Mouse (Mus musculus) heart, postnatal 0 days (tissue): Measurements from ENCODE around the gene Irak4. TPM values are rescaled to one million over a fixed set of nuclear protein-coding genes. Genes with fewer than 3 reads are reported as not detected.

Experiments
- ATAC-seq: fragments of 200-750 bp; cut with Nextera tagmentation; 2 replicates; pipeline ENCODE4 v1.8.0; 2017; ENCODE audit warnings: low read depth, moderate number of reproducible peaks, moderate library complexity; ENCODE audit not compliant: insufficient read depth
- DNase-seq: peaks from one replicate; pipeline ENCODE4 v3.0.0-alpha.2; 2016; ENCODE audit warnings: low spot score
- H3K27ac ChIP-seq: fragments of 300-500 bp; sonication (generic); 2 replicates; pipeline ENCODE4 v1.5.1; 2014; ENCODE audit warnings: low read depth, mild to moderate bottlenecking
- H3K27me3 ChIP-seq: fragments of 300-500 bp; sonication (generic); 2 replicates; pipeline ENCODE4 v1.6.1; 2014; ENCODE audit warnings: low read length, mixed read lengths; ENCODE audit not compliant: control insufficient read depth, insufficient read depth
- H3K36me3 ChIP-seq: fragments of 300-500 bp; sonication (generic); replicated peaks from 2 replicates; pipeline ENCODE4 v1.6.1; 2014; ENCODE audit warnings: low read length, mixed read lengths; ENCODE audit not compliant: control insufficient read depth, insufficient read depth
- H3K4me1 ChIP-seq: fragments of 300-500 bp; sonication (generic); 2 replicates; pipeline ENCODE4 v1.6.1; 2014; ENCODE audit warnings: antibody characterized with exemption; ENCODE audit not compliant: control insufficient read depth, insufficient read depth
- H3K4me2 ChIP-seq: fragments of 300-500 bp; sonication (generic); 2 replicates; pipeline ENCODE4 v1.6.1; 2014; ENCODE audit warnings: low read depth, mild to moderate bottlenecking, low read length, moderate library complexity
- H3K4me3 ChIP-seq: fragments of 300-500 bp; sonication (generic); 2 replicates; pipeline ENCODE4 v1.5.1; 2014; ENCODE audit warnings: low read depth, low read length
- H3K9ac ChIP-seq: fragments of 300-500 bp; sonication (generic); replicated peaks from 2 replicates; pipeline ENCODE4 v1.6.1; 2014; ENCODE audit warnings: low read depth, low read length, mixed read lengths
- H3K9me3 ChIP-seq: fragments of 300-500 bp; sonication (generic); replicated peaks from 2 replicates; pipeline ENCODE4 v1.6.1; 2016; ENCODE audit warnings: low read length; ENCODE audit not compliant: control insufficient read depth
- CTCF ChIP-seq: IDR thresholded peaks from 2 replicates; pipeline ENCODE4 v1.5.1; 2016; ENCODE audit warnings: antibody characterized with exemption, control low read depth, low read depth
- EP300 ChIP-seq: IDR thresholded peaks from 2 replicates; pipeline ENCODE4 v1.6.1; 2016; ENCODE audit warnings: antibody characterized with exemption, low read depth
- WGBS: fragments of 180-500 bp; shearing (Covaris S2); extraction: QIAGEN DNeasy Blood & Tissue Kit; methylation state at CpG from one replicate; pipeline ENCODE4 v1.1.7; 2014; 5-methylcytosine and 5-hydroxymethylcytosine counted together
- polyA plus RNA-seq: library from polyadenylated mRNA; unstranded; fragments of >200 nt; fragmentation: Nextera tagmentation; extraction: Ambion mirVana; gene quantifications from 2 replicates; pipeline ENCODE4 v1.2.1, GENCODE M21; 2015
- total RNA-seq: library from RNA; depleted of rRNA; stranded (reverse); fragments of >200 nt; gene quantifications from 2 replicates; pipeline ENCODE4 v1.2.3, GENCODE M21; 2014; ENCODE audit warnings: low replicate concordance

Gene Irak4
- total and polyA plus RNA-seq, 2 experiments from 2014 or later: 3.2 to 5.5 TPM

DNA sequence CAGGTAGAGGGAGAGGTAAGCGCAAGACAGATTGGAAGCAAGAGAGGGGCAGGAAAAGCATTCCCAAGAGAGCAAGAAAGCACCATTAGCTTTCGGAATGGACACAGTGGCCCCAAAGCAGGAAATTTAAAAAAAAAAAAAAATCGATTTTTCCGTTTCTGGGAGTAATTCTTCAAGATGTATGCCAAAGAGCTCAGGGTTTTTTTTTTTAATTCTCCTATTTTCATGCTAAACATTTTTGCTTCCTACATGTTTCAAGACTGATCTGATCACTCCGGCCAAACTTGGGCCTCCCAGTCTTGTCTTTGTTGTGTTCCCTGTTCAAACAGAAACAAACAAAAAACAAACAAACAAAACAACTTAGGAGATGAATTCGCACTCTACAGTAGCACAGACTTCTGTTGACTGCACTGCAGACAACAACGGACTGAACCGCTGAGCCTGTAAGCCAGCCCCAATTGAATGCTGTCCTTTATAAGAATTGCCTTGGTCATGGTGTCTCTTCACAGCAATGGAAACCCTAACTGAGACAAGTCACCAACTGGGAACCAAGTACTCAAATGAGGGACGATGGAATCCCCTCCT is 701 bp downstream of the Irak4 start:
- 43% methylated on average over 9 of the region's 9 CpGs for WGBS
- DNase-seq: no peak
- no peak for TF ChIP-seq EP300
- no peak for TF ChIP-seq CTCF
- H3K27ac ChIP-seq: peak overlapping the region; percentile 68
- H3K27me3 ChIP-seq: no peaks in the 10 kb centered on the region
- no peak for ATAC-seq
- H3K4me3 ChIP-seq: peak overlapping the region; percentile 84
- peak overlapping the region; percentile 74 for H3K4me2 ChIP-seq
- peaks cover 5% of the 10 kb centered on the region; the same call in 1 of the 2 replicates for H3K4me1 ChIP-seq
- no peaks in the 10 kb centered on the region for H3K9me3 ChIP-seq
- H3K36me3 ChIP-seq: no peaks in the 10 kb centered on the region
- H3K9ac ChIP-seq: peak overlapping the region; percentile 68; the same call in 1 of the 2 replicates

DNA sequence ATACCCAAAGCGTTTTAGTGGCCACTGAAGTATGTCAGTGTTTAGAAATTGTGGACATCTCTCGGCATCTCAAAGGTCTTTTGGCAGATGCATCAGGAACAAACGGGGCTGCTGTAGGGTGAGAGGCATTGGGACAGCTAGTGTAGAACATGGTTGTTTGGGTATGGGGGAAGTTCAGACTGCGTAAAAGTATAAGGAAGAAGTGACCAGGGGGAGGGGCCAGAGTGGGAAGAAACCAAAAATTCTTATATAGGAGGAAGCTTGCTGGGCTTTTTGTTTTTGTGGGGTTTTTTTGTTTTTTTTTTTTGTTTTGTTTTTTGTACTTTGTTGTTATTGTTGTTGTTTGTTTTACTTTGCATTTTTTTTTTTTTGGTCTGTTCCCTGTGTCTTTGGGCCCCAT is 1.4 kb downstream of the Irak4 start:
- Histone ChIP-seq H3K9me3 (0 out of 2 replicates have a peak, but pooled peaks cover 2% of the 10 kb centered on the region), H3K36me3 (no peaks in the 10 kb centered on the region), H3K4me2 (no peak overlapping the region), H3K27me3 (no peaks in the 10 kb centered on the region), H3K27ac (no peak overlapping the region), H3K9ac (no peak overlapping the region), H3K4me1 (peaks cover 5% of the 10 kb centered on the region; the same call in 1 of the 2 replicates), H3K4me3 (no peak overlapping the region)
- DNase-seq (no peak), ATAC-seq (no peak)
- WGBS: 86% methylated on average over 4 of the region's 4 CpGs
- TF ChIP-seq CTCF: no peak
- TF ChIP-seq EP300: no peak

DNA sequence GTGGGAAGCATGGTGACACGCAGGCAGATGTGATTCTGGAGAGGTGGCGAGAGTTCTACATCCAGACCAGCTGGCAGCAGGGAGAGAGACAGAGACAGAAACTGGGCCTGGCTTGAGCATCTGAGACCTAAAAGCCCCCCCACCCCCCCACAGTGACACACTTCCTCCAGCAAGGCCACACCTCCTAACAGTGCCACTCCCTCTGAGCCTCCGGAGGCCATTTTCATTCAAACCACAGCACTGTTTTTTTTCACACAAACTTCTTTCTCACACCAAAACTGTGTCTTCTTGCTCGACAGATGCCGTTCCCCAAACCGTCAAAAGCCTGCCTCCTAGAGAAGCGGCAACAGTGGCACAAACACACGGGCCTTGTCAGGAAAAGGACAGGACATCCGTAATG is 10.1 kb downstream of the Irak4 start:
- no peak for TF ChIP-seq EP300
- 89% methylated on average over 9 of the region's 9 CpGs for WGBS
- Histone ChIP-seq H3K27ac (no peak overlapping the region), H3K9ac (no peak overlapping the region), H3K27me3 (no peaks in the 10 kb centered on the region), H3K4me2 (no peak overlapping the region), H3K4me1 (no peaks in the 10 kb centered on the region), H3K9me3 (0 out of 2 replicates have a peak, but pooled peaks cover 6% of the 10 kb centered on the region), H3K4me3 (no peak overlapping the region), H3K36me3 (no peaks in the 10 kb centered on the region)
- ATAC-seq (no peak), DNase-seq (no peak)

DNA sequence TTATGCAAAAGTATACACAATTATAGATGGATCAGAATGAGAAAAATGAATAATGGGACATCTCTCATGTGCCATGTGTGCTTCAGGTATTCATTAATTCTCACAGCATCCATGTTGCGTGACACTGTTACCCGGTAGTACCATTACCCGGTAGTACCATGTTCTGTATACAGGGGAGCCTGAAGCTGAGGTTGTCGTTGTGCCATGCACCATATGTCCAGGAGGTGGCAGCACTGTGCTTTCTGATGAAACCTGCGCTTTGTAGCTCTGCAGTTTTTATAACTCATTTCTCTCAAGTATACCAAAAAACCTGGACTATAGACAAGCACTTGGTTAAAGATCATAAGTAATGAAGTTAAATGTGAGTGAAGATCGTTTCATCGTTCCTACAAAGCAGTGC is 14.0 kb downstream of the Irak4 start:
- Histone ChIP-seq H3K4me2 (no peak overlapping the region), H3K4me3 (no peak overlapping the region), H3K4me1 (no peaks in the 10 kb centered on the region), H3K9ac (no peak overlapping the region), H3K36me3 (no peaks in the 10 kb centered on the region), H3K27me3 (no peaks in the 10 kb centered on the region), H3K9me3 (no peaks in the 10 kb centered on the region), H3K27ac (no peak overlapping the region)
- 18% methylated on average over 7 of the region's 7 CpGs for WGBS
- ATAC-seq (peak; percentile 62; the same call in 1 of the 2 replicates), DNase-seq (peak; percentile 68)
- peak; percentile 91 for TF ChIP-seq CTCF
- TF ChIP-seq EP300: no peak

GRCm38 (mm10) chr15:94558895-94559656 is 15.6 kb downstream of the Irak4 start:
- H3K27me3 ChIP-seq: no peaks in the 10 kb centered on the region
- no peak overlapping the region for H3K9ac ChIP-seq
- no peaks in the 10 kb centered on the region; the same call in 1 of the 2 replicates for H3K36me3 ChIP-seq
- H3K4me1 ChIP-seq: no peaks in the 10 kb centered on the region
- DNase-seq (no peak), ATAC-seq (no peak)
- H3K4me2 ChIP-seq: no peak overlapping the region
- H3K4me3 ChIP-seq: no peak overlapping the region
- 58% methylated on average over 17 of the region's 17 CpGs for WGBS
- H3K27ac ChIP-seq: no peak overlapping the region
- no peak for TF ChIP-seq EP300
- no peak for TF ChIP-seq CTCF
- no peaks in the 10 kb centered on the region for H3K9me3 ChIP-seq
